Mouse (Mus musculus) gastrocnemius, postnatal 36 days (tissue): ENCODE measurements around the gene Exoc3l. TPM values are rescaled to one million over a fixed set of nuclear protein-coding genes. Genes with fewer than 3 reads are reported as not detected.
"Not testable (repeated sequence)": the region's sequence is repeated elsewhere in the genome, so short reads cannot be mapped to it uniquely, and the experiment has no call there.

ENCODE experiments used
- DNase-seq, 2 experiments: peaks; one replicate each; pipeline ENCODE4 v3.0.0; 2022
- intact Hi-C: fragments of 180-260 bp; cut with DNase I; formaldehyde crosslinking; loops from one replicate; pipeline ENCODE4 v1.15.1; 2025
- total RNA-seq, 2 experiments: library from RNA; stranded (reverse); gene quantifications; 2 replicates each; pipeline ENCODE4 v1.2.3; 2021

Exoc3l gene
- total RNA-seq, 2 experiments from 2014 or later: 1.5 to 2.6 TPM

DNA sequence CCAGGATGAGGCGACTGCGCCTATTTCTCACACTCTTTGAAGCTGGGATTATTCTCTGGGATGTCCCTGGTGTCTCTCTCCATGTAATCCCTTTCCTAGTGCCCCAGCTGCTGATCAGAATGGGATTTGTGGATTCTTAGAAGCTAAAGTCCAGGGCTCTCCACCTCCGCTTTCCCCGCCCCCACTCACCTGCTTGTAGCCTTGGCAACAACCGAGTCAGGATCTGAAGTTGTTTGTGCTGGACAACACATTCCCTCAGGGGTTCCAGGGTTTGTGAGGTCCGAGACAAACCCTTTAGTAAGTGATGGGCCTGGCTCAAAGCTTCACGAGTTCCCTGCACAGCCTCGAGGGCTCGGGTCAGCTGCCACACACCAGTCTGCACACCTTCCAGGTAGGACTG, 1.1 kb downstream of the Exoc3l start:
- DNase-seq: no peak
- intact Hi-C loops: no loop called here

DNA sequence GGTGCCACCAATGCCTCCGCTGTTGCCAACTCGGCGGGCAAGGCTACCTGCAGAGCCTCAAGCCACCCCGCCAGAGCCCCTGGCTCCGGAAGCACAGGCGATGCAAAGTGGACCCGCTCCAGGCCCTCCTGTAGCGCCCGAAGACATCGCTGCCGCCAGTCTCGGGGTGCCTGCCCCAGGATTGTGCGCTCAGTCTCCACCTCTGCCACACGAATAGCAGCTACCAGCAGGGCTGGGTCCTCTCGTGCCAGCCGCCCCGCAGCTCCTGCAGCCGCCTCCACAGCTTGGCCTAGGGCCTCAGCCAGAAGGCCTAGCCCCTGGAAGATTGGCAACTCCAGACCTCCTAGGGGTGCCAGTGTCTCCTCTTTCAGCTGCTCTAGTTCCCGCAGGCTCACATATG, 2.5 kb downstream of the Exoc3l start:
- intact Hi-C loops: no loop called here
- no peak for DNase-seq

DNA sequence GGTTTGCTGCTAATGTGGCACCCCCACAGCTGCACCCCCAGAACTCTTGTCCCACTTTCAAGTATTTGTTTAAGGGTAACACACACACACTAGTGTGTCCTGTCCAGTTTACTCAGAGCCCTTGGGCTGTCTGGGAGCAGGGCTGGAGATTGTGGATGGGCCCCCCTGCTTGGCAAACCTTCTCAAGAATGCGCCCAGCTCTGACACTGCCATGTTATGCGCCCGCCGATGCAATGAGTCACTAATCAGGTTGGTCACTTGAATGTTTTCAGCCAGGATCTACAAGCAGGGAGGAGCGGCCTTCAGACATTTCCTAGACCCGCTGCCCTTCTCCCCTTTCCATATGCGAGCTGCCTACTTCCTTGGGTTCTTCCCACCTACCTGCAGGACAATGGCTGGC, 3.4 kb downstream of the Exoc3l start:
- intact Hi-C loops: no loop called here
- no peak for DNase-seq

DNA sequence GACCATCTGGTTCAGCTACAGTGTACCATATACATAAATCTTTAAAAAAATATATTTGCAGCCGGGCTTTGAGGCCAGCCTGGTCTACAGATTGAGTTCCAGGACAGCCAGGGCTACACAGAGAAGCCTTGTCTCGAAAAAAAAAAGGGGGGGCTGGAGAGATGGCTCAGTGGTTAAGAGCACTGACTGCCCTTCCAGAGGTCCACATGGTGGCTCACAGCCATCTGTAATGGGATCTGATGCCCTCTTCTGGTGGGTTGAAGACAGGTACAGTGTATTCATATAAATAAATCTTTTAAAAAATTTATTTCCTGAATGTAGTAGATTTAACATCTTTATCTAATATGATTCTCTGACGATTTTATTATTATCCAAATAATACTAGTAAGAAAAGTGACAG, 4.1 kb downstream of the Exoc3l start:
- DNase-seq, intact Hi-C loops: not testable (repeated sequence)

DNA sequence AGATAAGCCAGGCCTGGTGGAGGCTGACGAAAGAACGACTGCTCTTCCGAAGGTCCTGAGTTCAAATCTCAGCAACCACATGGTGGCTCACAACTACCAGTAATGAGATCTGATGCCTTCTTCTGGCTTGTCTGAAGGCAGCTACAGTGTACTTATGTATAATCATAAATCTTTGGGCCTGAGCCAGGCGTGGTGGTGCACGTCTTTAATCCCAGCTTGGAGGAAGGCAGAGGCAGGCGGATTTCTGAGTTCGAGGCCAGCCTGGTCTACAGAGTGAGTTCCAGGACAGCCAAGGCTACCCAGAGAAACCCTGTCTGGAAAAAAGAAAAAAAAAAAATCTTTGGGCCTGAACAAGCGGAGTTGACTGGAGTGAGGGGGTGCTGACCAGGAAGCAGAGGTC, 4.5 kb downstream of the Exoc3l start:
- DNase-seq, intact Hi-C loops: not testable (repeated sequence)

DNA sequence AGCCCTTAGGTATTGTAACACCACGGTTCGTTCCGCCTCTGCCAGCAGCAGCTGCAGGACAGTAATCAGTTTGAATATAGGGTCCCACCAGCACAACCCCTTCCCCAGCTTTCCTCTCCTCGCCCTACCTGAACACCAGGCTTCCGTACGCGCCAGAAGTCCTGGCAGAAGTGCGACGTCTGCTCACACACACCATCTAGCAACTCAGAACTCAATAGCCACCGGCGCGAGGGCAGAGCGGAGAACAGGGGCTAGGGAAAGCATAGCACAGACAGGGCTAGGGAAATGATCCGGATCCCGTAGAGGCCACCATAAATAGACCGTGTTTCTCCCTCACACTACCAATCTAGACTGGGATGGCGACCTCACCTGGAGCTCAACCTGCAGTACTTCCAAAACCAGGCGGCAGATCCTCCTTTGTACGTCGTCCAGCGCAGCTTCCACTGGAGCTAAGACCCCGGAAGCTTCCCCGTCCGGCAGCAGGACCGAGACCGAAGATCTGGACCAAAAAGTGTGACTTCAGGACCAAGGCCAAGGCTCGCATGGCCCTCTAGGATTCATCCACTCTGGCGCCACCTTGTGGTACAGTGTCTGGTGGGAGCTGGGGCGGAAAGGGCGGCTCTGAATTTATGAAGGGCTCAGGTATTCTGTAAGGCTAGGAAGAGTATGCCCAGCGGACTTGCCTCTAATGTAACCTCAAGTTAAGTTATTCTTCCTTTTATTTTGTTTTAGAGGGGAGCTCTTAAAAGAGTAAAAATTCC, 5.2 kb downstream of the Exoc3l start:
- intact Hi-C loops: no loop called here
- DNase-seq: peak; percentile 79 to 89

DNA sequence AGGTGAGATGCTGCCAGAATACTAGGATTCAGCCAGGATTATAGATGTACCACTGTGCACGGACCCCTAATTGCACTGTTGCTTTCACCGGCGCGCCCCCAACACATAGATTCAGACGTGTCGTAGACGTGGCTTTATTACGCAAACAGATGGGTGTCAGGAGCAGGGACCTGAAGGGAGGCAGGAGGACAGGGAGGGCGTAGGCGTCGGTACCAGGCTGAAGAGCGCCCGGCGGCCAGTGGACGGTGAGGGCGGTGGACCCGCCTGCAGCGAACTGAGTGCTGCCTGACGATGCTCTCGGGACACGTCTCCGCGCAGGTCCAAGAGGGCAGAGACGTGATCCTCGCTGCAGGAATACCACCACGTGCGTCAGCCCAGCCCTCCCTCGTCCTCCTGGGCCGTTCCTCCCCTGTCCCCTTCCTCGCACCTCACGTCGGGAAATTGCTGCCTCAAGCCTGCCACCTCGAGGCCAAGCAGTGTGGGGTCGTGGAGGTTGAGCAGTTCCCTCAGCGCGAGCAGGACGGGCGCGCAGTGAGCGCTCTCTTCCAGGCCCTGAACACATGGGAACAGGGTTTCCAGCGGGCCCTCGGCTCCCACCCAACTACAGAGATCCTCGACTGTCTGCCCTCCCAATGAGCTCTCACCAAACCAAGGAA, 6.0 kb downstream of the Exoc3l start, which contains the start of gene 4931428F04Rik:
Gene 4931428F04Rik (minus strand): TSS at position 60 of the 656 bp plus-strand sequence.
- no peak for DNase-seq
- intact Hi-C loops: loop anchor here (5.0 kb wide), 1 partner anchor 38 kb away; no protein-coding TSS in a partner anchor

DNA sequence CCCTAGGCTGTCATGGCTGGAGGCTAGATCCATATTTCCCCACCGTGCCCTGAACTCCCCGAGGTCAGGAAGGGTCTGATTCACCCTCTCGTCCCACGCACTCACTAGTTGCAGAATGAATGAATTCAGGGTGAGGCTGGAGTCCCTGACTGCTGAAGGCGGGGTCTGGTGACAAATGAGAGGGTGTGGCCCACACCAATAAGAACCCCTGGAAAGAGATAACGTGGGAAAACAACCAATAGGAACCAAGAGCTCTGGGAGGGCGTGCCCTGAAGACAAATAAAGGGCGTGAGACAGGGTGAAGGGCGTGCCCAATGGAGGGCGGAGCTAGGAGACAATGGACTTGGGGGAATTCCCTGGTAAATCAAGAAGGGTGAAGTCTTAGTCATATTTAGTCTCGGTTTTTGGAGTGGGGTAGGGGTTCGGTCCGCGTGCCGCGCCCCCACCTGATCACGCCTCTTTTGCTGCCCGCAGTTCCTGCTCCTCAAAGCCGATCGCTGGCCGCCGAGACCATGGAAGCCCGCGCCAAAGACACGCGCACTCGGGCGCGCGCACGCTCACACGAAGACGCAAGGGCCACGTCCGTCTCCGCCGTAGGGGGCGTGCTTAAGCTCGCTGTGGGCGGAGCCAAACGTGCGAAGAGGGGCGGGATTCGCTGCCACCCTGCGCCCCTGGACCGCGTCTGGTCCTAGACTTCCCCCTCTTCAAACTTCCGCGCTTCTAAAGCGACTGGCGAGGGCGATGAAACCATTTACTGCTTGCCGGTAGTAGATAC, 6.8 kb downstream of the Exoc3l start:
- intact Hi-C loops: loop anchor here (5.0 kb wide), 1 partner anchor 37 kb away; no protein-coding TSS in a partner anchor

DNA sequence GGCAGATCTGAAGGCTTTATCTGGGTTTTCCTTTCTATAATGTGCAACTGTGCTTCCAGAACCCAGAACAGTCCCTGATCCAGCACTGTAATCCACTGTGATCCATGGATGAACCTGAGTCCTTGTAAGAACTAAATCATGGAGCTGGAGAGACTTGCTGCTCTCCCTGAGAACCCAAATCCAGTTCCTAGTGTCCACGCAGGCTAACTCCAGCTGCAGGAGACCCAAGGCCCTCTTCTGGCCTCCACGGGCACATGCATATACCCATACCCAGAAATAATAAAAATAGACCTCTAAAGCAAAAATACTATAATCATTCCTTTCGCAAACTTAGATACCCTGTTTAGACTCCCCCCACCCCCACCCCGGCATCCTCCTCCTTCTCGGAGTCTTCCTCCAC, 7.7 kb downstream of the Exoc3l start:
- DNase-seq: no peak

More for the DNA sequence above, 6.8 kb downstream of the Exoc3l start:
- DNase-seq: peak; percentile 87 to 90

DNA sequence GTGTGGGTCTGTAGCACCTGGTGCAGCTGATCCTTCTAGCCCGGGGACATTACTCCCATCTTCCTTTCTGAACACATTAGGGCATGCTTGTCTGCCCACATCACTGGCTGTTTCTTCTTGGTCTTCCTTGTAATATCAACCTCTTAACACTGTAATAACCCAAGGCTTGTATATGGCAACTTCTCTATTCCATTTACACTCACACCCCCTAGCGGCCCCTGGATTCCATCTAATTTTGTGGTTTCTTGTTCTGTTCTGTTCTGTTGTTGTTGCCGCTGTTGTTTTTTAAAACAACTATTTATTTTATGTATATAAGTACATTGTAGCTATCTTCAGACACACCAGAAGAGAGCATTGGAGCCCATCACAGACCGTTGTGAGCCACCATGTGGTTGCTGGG, 9.0 kb downstream of the Exoc3l start:
- intact Hi-C loops: loop anchor here (5.0 kb wide), 1 partner anchor 35 kb away; no protein-coding TSS in a partner anchor
- no peak for DNase-seq

More for the DNA sequence above, 7.7 kb downstream of the Exoc3l start:
- intact Hi-C loops: loop anchor here (5.0 kb wide), 1 partner anchor 36 kb away; no protein-coding TSS in a partner anchor

DNA sequence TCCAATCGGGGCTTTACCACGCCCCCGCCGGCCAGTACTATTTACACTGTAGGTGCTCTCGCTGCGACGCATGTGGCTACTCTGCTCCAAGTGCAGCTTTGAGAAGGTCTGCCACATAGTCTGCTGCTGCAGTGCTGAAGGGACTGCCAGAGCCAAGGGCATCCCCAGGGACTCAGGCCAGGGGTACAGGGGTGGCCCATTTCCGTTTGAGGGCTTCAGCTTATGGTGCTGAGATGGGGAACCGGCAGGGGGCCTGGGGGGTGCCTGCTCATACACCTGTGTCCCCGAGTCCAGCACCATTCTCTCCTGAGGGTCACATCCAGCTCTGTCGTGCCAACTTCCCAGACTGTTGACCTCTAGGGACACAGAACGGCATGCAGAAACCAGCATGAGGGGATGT, 10.4 kb downstream of the Exoc3l start:
- intact Hi-C loops: loop anchor here (5.0 kb wide), 1 partner anchor 33 kb away; no protein-coding TSS in a partner anchor
- no peak for DNase-seq

DNA sequence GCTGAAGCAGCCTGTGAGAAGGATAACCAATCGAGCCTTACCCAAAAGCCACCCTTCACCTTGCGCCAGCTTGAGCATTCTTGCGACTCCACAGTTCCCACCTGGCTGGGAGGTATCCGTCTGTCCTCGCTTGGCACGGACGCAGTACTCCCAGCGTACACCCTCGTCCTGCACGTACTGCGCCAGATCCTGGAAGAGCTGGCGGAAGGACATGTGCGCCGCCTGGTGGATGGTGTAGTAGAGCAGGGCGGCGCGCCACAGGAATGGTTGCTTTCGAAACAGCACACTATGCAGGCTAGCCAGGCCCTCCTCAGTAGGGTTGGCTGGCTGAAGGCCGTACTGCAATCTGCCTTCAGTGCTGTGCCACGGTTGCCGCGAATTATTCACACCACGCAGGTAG, 12.8 kb downstream of the Exoc3l start:
- DNase-seq: peak in 1 of 2 experiments; percentile 53
- intact Hi-C loops: no loop called here

DNA sequence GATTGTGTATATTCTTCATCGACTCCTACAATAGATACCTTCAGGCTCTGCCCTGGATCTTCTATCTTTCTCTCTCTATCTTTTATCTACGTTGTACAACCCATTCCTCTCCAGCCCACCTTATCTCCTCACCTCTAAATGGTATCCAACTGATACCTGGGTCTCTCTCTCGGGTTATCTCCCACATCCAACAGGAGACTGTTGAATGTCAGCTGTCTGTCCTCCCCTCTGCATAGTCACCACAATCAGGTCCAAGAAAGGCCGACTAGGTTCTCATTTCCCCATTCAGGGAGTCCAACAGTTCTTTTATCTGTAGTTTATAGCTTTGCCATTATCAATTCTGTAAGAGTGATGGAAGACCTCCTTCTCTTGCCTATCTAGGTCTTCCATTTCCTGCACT, 13.7 kb downstream of the Exoc3l start:
- DNase-seq: no peak

DNA sequence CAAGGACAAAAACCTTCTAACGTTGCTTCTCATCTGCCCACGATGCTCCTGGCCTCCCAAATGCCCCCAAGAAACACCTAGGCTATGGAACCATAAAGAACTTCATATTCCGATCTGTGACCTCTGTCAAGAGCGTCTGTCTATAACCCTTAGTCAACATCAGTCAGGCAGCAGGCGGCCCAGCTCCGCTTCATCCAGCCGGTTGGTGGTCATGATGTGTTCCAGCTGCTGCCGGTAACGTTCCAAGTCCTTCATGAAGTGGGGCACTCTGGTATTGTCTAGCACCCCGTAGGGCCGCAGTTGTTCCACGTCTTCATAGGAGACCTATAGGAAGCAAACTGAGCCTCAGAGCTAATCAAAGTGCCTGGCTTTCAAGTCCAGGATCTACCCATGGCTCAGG, 14.1 kb downstream of the Exoc3l start:
- intact Hi-C loops: no loop called here
- no peak for DNase-seq

More for the DNA sequence above, 13.7 kb downstream of the Exoc3l start:
- intact Hi-C loops: no loop called here

DNA sequence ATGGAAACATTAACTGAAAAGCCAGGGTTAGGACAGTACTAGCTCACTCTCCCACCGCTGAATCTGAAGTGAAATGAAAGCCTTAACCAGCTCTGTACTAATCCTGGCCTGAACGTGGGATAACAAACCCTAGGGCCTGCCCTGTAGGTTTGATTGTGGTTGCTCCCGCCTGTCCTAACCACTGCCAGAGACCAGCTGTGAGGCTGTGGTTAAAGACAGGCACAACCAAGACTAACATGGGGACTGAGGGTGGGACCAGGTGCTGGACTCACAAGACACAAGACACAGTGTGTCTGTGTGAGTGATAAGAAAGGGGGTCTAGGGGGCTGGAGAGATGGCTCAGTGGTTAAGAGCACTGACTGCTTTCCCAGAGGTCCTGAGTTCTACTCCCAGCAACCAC, 15.3 kb downstream of the Exoc3l start:
- intact Hi-C loops: no loop called here
- no peak for DNase-seq

DNA sequence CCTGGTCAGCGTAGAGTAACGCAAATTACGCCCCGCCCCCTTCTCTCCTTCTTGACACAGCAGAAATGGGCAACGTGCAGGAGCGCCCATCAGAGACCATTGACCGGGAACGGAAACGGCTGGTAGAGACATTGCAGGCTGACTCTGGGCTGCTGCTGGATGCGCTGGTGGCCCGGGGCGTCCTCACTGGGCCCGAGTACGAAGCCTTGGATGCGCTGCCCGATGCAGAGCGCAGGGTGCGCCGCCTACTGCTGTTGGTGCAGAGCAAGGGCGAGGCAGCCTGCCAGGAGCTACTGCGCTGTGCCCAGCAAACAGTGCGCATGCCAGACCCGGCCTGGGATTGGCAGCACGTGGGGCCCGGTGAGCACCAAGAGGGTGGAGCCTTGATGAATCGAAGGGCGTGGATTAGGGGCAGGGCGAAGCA, 17.0 kb downstream of the Exoc3l start:
- peak; percentile 74 to 77 for DNase-seq
- intact Hi-C loops: no loop called here

DNA sequence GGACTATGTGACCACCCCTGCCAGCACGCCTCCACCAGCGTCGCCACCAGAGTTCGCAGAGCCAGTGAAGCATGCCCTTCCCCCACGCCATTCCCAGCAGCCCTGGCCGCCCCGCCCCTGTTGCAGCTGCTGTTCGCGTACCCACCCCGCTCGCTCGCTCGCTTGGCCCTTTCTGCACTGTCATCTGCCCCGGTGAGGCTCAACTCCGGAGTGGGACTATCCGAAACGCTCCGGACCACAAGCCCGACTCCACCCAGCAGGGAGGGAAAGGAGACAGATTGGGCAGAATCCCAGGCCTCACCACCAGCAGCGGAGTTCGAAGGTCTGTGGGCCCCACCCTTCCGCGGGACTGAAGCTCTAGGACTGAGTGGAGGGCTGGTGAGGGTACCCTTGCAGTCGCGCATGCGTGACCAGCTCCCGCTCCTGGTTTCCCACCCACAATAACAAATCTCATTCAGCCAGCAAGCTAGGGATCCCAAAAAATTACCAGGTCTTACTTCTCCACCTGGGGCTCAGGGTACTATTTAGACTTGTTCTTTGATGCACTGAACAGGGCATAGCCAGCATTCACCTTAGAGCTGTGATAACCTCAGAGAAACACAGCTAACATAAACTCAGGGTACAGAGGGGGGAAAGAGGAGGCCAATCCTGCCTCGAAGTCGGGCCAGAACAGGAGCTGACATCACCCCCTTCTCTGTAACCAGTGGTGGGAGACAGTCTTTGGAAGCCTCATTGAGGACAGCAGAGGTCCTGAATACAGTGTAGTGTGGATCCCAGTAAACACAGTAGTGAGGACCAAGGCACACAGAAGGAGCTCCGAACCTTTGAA, 19.4 kb downstream of the Exoc3l start:
- peak in 1 of 2 experiments; percentile 63 for DNase-seq
- intact Hi-C loops: no loop called here

DNA sequence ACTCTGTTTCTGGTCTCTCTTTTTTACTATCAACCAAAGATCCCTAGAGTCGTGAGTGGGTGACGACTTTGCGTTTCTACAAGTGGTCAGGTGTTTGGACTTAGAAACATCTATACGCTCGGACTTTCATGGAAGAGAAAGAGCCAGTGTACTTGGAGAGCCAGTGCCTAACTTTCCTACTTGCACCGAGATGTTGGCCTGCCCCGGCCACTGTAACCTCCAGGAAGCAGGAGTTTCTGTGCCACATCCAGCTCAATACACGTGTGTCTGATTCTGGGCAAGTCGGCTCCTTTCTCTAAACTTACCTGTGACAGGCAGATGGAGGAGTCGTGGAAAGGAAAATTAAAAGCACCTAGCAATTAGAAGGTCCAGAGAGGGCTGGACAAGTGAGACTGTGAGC, 20.1 kb downstream of the Exoc3l start, which contains the start of gene Nol3:
Gene Nol3 (plus strand): TSS at position 301 of the 400 bp plus-strand sequence.
- no peak for DNase-seq
- intact Hi-C loops: no loop called here

DNA sequence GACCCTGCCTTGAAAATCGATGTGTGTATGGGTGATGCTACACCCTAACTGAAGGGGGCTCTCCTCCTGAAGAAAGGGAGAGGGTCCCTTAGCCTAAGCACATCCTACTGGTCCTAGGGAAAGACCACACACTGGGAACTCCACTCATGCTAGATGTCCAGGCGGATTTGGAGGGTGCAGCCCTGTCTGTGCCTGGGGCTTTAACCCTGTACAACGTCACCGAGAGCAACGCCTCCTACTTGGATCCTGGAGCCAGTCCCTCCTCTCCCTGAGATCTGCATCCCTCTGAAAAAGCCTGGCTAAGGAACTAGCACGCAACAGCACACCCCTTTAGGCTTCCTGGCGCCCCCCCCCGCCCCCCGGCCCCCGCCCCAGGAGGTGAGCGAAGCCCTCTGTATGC, 20.5 kb downstream of the Exoc3l start:
- DNase-seq: no peak
- intact Hi-C loops: no loop called here

DNA sequence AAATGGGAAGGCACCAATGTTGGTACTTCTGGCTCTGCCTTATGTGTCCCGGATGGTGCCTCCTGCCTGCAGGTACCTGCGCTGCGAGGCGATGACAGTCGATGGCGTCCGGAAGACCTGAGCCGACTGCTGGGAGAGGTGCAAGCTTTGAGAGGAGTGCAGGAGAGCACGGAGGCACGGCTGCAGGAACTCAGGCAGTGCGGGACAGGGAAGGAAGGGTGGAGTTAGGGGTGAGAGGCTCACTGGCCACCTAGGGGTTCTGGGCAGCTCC, 25.1 kb downstream of the Exoc3l start:
- intact Hi-C loops: no loop called here
- no peak for DNase-seq
